Mouse (Mus musculus) adipocyte (in vitro differentiated cells): ENCODE data around the gene Nudcd3.

Experiments used
- DNase-seq: peaks from one replicate; pipeline ENCODE4 v3.0.0-alpha.2; 2016; ENCODE audit warnings: low spot score

The Nudcd3 gene

DNA sequence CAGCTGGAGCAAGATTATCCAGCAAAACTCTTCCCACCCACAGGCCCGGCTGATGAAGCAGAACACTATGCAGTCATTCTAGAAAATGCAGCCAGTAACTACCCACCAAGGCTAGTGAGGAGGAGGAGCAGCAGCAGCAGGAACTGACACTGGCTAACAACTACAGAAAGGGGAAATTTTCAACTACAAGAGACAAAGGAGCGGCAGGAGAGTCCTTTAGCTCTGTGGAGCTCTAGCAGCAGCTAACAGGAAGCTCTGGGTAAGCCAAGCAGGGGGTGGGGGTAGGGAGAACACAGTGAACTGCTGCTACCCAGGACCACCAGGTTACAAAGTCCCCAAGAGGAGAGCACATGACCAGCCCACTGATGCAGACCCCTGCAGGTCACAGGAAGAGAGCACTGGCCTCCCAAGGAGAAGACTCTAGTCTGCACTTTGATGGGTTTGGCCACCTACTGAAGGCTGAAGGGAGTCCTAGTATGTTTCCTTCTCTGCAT lies 21.5 kb downstream of the Nudcd3 start:
- no peak for DNase-seq

- DNase-seq = no peak
Observed at GRCm38 (mm10) chr11:6177781-6178420, 22.3 kb downstream of the Nudcd3 start.

- DNase-seq = no peak
Observed at GRCm38 (mm10) chr11:6175506-6175905, 24.7 kb downstream of the Nudcd3 start.

GRCm38 (mm10) chr11:6174719-6175118 lies 25.5 kb downstream of the Nudcd3 start:
- peak; percentile 51 for DNase-seq

GRCm38 (mm10) chr11:6169041-6169663 lies 31.1 kb downstream of the Nudcd3 start:
- DNase-seq = no peak

DNA sequence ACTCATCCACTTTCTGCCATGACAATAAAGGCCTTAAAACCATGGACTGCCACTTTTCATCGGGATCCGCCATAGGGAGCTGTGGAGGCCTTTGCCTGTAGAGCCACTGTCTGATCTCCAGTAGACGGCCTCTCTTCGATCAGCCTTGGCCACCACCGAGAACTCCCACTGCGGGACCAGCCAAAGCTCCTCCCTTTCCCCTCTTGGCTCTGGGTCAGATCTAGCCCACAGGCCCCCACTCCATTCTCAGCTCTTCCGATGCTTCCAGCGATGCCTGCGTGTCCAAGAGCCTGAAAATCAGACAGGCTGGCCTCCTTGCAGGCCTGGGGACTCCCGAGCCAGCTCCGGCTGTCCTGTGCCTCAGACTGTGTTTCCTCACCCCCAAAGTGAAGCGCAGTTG lies 33.9 kb downstream of the Nudcd3 start:
- no peak for DNase-seq

DNA sequence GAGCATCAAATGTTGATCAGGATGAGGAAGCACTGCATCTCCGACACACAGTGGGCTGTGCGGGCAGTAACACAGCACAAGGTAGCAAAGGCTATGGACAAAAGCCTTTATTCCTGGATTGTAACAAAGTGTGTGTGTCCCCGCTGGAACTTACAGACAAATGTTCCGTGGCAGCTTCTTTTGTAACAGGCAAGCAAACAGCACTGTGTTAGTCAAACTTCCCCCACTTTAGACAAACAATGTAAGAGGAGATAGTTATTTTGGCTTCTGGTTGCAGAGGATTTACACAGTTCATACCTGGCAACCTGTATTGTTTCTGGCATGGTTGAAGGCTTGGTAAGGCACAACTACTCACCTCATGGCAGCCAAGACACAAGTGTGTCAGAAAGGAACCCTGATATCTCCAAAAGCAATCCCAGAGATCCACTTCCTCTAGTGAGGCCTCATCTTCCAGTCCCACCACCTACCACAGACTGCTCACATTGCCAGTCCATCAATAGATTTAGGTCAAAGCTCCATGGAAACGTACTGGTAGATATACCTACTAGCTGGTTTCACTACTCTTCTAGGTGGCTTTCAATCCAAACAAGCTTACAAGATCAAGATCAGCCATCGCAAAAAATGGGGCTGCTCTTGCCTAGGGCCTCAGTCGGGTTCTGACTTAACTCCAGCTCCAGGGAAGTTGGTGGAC lies 34.7 kb downstream of the Nudcd3 start:
- no peak for DNase-seq

- no peak for DNase-seq
Observed at GRCm38 (mm10) chr11:6164781-6165180, 35.4 kb downstream of the Nudcd3 start.

GRCm38 (mm10) chr11:6163706-6164105 lies 36.5 kb downstream of the Nudcd3 start:
- no peak for DNase-seq

GRCm38 (mm10) chr11:6163062-6163461 lies 37.2 kb downstream of the Nudcd3 start:
- no peak for DNase-seq

GRCm38 (mm10) chr11:6161549-6161948 lies 38.7 kb downstream of the Nudcd3 start:
- DNase-seq = no peak

GRCm38 (mm10) chr11:6160663-6161271 lies 39.4 kb downstream of the Nudcd3 start:
- DNase-seq = no peak

DNA sequence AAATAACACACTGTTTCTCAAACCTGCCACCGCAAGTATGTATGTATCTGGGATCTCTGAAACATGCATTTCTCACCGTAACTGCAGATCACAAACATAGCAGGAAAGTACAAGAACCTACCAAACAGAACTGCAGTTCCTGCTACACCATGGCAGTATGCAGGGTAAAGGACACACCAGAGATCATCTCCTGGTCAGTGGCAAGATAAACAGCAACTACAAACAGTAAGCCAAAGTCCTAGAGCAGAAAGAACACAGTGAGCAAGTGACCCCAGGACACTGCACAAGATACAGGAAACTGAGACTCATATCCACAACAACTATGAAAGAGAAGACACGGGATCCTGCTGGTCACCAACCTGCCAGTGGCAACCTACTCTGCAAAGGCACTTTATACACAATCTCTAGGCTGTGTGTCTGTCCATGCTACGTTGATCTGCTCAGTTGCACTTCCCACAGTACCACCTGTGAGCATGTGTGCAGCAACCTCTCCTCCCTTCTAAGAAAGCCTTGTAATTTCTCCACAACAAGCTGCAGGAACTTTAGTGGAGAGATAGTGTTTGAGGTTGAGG lies 40.4 kb downstream of the Nudcd3 start:
- no peak for DNase-seq

DNA sequence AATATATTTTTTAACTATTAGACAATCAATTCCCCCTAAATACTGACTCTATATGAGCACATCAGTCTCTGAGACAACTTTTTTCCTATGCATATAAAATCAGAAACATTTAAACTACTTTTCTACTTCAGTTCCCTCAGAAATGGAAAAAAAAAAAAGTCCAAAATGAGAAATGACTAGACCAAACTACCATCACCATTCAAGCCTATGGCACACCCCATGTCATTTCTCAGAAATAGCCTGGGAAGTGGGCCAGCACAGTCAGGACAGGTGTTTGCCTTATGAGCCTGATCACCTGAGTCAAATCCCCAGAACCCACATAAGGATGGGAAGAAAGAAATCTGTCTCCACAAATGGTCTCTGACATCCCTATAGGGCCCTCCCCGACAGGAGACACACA lies 41.7 kb downstream of the Nudcd3 start:
- DNase-seq = no peak

DNA sequence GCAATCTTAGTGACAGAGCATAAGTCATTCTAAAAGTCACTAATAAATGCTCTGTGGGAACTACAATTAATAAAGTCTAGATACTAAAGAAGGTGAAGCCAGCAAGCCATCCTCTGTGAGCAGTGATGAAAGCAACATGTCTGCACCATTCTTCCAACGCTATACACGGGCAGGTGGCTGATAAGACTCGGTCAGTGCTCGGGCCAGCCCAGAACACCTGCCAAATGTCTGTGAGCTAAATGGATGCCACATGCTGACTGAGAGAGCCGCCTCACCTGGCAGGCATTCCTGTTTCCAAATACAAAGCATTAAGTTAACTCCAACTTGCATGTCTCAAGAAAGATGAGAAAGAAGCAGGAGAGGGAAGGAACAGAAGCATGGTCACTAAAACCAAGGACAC lies 43.1 kb downstream of the Nudcd3 start:
- no peak for DNase-seq

DNA sequence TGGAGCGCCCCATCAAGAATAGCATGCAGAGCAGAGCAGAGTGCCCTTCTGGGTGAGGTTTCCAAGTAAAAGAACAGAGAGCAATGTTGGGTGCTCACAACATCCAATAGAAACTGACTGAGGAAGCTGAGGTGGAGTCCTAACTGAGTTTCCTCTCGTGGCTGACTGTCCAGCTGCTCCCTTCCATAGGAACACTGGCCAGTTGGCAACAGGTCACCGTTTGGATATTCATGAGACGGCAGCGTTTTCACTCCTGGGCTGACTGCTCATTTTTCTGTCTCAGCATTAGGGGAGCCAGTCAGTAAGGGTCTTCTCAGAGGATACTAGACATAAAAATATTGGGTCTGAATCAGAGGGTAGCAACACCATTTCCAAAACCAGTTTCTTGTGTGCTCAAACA lies 43.6 kb downstream of the Nudcd3 start:
- no peak for DNase-seq

GRCm38 (mm10) chr11:6154211-6154701 lies 46.0 kb downstream of the Nudcd3 start:
- no peak for DNase-seq

GRCm38 (mm10) chr11:6152864-6153263 lies 47.4 kb downstream of the Nudcd3 start:
- DNase-seq = no peak

GRCm38 (mm10) chr11:6138233-6138950 lies 61.8 kb downstream of the Nudcd3 start:
- DNase-seq = no peak

DNA sequence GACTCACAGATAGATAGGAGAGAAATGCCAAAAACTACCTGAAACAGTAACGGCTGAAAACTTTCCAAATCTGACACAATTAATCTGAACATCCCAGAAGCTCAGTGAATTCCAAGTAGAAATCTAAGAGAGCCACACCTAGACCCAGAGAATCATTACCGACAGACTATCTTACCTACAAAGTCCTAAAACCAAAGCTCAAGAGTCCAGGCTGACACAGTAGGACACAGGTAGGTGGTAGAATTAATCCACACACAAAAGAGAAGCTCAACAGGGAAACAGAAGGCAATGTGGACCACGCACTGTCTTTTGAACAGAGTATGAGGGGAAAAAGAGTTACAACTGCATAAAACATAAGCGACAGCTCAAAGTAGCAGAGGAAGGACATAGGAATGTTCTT lies 67.3 kb downstream of the Nudcd3 start:
- DNase-seq = no peak

- peak; percentile 24 for DNase-seq
Observed at GRCm38 (mm10) chr11:6130578-6130977, 69.6 kb downstream of the Nudcd3 start.
